Mouse (Mus musculus): ENCODE results near the gene Rad21l.

GRCm38 (mm10) chr2:151631406-151632158, 36.8 kb downstream of the Rad21l start:
- TF ChIP-seq CTCF (conservative IDR thresholded peaks at IDR 0.05; ENCODE audit: low read length) (no peak), POU5F1 (IDR thresholded peaks at IDR 0.05; ENCODE audit: borderline replicate concordance, low read length) (no peak), NANOG (IDR thresholded peaks at IDR 0.05; ENCODE audit: borderline replicate concordance, low read length) (no peak)
